Mouse (Mus musculus): ENCODE measurements at regions not wholly inside any gene's neighbourhood (a gene's known extent, or its start where the extent isn't known, plus 50 kb on each side); places are given as distances from the start of the nearest gene placed in this dataset.

DNA sequence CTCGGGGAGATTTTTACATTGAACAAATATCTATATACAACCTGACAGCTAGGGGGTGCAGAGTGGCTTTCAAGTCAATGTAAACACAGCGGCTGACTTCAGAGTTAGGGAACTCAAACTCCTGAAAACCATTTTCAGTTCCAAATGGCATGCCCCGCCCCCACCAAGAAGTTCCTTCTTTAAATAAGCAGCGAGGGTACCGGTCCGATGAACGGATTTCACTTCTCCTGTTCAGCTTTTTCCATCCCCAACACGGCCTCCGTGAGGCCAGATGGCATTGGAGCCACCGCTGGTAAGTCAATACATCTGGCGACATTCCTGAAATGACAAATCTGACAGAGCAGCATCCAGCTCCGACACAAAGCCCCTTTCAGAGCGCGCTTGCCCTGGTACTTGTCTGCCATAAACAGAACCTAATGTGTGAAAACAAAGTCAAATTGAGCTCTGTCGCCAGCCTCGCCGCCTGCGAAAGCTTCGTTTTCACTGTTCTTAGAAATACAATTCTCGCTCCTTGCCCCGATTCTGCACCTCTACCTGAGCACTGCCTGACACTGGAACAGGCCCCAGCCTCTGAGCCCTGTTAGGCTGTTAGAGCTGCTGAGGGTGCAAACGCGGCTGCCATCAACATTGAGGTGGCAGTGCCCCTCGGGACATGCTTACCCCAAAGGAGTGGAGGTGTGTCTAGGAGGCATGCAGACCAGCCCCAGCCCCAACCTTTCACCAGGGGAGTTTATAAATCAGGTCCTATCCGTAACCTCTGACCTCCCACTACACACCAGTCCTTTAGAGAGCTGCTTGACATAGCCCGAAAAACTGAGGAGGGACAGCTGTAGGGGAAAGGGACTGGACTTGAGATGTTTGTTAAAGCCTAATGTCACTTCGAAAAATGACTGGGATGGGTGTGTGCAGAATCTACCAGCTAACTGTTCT is 446.0 kb downstream of the Ate1 start:
- DNase-seq (ENCODE audit: low read depth) = no peak

DNA sequence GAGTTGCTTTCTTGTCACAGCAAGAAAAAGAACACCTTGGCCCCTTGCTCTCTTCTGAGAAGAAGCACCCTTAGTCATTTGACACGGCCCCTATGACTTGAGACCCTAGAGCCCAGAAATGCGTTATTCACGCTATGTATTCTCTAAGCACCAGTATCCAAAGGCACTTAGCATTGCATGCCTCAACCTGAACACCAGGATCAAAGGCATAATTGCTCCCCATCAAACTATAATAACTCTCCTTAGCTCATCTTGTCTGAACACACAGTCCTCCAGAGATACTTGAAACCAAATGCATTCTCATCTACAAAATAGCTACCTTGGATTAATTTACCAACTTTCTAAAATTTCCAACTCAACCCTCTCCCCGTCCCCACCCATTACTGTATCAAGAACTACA is 437.5 kb downstream of the Ate1 start:
- no peak for DNase-seq (ENCODE audit: low read depth)

DNA sequence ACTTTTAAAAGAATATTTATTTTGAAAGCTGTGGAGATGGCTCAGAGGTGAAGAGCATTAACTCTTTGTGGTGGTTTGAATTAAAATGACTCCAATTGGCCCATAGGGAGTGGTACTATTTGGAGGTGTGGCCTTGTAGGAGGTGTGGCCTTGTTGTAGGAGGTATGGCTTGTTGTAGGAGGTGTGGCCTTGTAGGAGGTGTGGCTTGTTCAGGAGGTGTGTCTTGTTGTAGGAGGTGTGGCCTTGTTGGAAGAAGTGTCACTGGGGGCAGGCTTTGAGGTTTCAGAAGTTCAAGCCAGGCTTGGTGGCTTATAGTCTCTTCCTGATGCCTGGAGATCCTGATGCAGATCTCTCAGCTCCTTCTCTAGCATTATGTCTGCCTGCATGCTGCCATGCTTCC is 434.5 kb downstream of the Ate1 start:
- no peak for DNase-seq (ENCODE audit: low read depth)

DNA sequence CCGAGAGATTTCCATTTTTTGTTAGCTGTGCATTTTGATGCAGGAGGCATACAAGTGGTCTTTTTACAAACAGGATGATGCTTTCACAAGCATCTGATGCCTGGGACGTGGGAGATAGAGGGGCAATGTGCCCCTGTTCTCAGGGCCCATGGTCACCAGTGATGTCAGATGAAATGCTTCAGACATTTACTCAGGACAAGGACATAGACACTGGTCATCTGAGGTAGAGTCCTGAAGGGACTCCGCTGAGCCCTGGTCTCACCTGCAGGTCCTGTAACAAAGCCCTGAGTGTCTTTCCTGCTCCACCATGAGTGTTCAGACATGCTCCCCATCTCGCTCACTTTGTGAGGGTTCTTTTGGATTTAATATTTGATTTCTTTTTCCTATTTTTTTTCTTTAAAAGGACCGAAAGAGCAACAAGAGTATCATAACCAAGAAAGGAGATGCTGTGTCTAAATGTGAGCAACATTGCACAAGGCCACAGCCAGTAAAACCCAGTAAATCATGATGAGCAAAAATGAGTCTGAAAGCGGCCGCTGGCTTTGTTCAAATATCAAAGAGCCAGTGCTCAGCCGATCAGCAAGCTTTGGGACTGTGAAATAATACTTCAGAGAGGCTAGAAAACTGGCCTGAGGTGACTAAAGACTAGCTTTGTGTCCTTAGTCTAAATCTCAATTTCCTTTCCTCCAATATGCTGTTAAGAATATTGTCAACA is 430.1 kb downstream of the Ate1 start:
- no peak for DNase-seq (ENCODE audit: low read depth)

DNA sequence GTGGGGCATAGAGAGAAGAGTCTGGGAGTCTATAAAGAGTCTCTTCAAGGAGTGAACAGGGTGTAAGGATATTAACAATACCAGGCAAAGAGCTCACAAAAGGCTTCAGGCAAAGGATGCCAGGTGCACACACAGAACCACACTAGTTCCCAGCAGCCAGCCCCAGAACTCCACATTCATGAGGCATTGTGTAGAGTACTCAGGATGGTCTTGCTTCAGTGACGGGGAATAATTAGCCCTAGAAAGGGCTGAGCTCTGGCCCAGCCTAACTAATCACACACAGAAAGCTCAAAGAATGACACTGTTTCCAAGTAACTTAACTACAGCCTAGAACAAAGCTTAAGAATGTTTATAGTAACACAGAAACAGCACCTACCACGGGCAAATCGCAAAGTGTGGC is 428.2 kb downstream of the Ate1 start:
- no peak for DNase-seq (ENCODE audit: low read depth)

DNA sequence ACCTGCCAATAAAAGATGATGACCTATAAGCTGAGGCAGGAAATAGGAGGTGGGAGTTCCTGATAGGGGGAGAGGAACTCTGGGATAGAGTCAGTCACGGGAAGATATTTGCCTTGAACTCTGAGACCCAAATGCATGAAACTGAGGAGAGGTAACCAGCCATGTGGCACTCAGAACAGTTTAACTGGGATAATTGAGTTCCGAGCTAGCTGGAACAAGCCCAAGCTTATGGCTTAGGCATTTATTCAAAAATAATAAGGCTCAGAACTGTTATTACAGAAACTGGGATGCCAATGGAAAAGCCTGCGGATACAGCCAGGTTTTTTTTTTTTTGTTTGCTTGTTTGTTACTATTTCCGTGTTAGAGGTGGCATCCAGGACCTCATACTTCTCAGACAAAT is 425.0 kb downstream of the Ate1 start:
- peak; percentile 36 for DNase-seq (ENCODE audit: low read depth)

DNA sequence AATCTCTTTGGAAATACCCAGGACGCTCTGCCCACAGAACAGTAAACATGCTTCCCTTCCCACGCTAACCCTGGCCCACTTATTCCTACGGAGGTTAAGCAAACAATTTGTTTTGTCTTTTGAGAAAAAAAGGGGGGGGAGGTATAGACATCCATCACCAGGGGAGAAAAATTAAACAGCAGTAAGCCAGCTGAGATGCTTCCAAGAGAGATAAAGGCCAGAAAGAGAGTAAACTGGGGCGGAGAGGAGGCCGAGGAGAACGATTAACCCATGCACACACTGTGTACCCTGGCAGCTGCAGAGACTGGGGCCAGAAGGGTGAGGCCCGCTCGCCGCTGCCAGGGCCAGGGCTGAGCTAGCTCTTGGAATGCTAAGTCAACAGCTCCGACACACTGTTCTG is 421.6 kb downstream of the Ate1 start:
- DNase-seq (ENCODE audit: low read depth) = no peak

DNA sequence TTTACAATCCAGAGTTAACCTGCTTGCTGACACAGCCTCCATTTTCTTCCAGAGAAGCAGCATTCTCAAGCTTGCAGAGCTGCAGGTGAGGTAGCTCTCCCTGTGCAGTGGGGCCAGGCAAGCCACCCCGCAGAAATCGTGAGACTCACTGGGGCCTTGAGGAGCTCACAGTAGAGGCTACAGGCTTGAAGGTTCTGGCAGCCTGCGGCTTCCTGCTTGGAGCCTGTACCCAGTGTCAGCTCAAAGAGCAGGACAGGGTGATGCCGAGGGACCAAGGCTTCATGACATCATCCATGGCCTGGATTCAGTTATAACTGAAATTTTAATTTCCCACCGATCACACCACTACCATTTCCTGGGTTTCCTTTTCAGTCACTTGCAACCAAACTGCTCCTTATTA is 417.5 kb downstream of the Ate1 start:
- no peak for DNase-seq (ENCODE audit: low read depth)

DNA sequence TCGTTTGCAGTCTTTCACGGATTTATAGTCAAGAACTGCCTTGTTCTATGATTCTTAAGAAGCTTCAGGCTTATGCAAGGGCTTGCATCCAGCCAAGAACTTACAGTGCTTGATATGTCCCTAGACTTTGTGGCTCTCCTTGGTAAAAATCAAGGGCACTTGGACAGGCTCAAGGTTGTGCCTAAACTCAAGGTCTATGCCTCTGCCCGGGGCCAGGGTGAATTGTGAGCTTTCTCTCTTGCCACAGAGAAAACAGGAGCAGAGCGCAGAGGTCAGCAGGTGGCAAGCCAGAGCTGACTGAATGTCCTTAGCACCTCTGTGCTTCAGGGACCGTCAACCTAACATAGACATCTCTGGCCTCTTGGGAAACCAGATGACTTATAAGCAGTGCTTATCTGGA is 413.2 kb downstream of the Ate1 start:
- no peak for DNase-seq (ENCODE audit: low read depth)

DNA sequence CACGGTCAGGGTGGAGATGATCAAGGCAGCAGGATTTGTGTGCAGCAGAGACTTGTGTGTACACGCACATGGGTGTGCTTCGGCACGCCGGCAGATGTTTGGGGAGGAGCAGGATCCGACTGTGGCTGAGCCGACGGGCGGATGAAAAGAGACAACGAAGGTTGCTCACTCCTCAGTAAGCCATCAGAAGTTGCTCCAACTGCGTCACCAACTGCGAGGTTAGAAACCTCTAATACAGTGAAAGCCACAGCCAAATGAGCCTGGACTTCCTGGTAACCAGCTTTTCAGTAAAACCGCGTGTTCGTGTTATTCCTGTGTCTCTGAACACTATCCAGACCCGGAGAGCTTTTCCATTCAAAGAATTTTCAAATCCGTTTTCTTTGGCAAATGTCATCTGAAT is 411.8 kb downstream of the Ate1 start:
- no peak for DNase-seq (ENCODE audit: low read depth)
